Mouse (Mus musculus) right cerebral cortex, postnatal 4 days (tissue): ENCODE measurements around the gene Asna1.

ENCODE experiments used
- DNase-seq: peaks from one replicate; pipeline ENCODE4 v3.0.0-alpha.2; 2022

The Asna1 gene

GRCm38 (mm10) chr8:85034764-85035163 lies 9.7 kb upstream of the Asna1 start:
- DNase-seq = peak; percentile 79

- no peak for DNase-seq
Observed at GRCm38 (mm10) chr8:85033867-85034266, 8.8 kb upstream of the Asna1 start.

GRCm38 (mm10) chr8:85032622-85033311 lies 7.7 kb upstream of the Asna1 start:
- DNase-seq = no peak

GRCm38 (mm10) chr8:85029271-85029670 lies 4.2 kb upstream of the Asna1 start:
- no peak for DNase-seq

- DNase-seq = no peak
Observed at GRCm38 (mm10) chr8:85027922-85028321, 2.8 kb upstream of the Asna1 start.

- DNase-seq = no peak
Observed at GRCm38 (mm10) chr8:85027516-85027855, 2.4 kb upstream of the Asna1 start.

- peak; percentile 89 for DNase-seq
Observed at GRCm38 (mm10) chr8:85026670-85027515, 1.8 kb upstream of the Asna1 start, which contains the start of gene Trir. Gene Trir (plus strand): TSS chr8:85026823.

GRCm38 (mm10) chr8:85023846-85024245 lies 1.2 kb downstream of the Asna1 start:
- DNase-seq = no peak

GRCm38 (mm10) chr8:85021514-85022055 lies 3.5 kb downstream of the Asna1 start:
- DNase-seq = no peak

GRCm38 (mm10) chr8:85017209-85017608 lies 7.9 kb downstream of the Asna1 start:
- DNase-seq = no peak

GRCm38 (mm10) chr8:85016724-85017123 lies 8.4 kb downstream of the Asna1 start:
- no peak for DNase-seq

- no peak for DNase-seq
Observed at GRCm38 (mm10) chr8:85014431-85014830, 10.7 kb downstream of the Asna1 start, which contains the start of gene Best2. Gene Best2 (minus strand): TSS chr8:85014531.

GRCm38 (mm10) chr8:85013230-85013840 lies 11.7 kb downstream of the Asna1 start:
- DNase-seq = peak; percentile 73

GRCm38 (mm10) chr8:85011242-85011641 lies 13.8 kb downstream of the Asna1 start:
- no peak for DNase-seq

- no peak for DNase-seq
Observed at GRCm38 (mm10) chr8:85007686-85008085, 17.4 kb downstream of the Asna1 start.

- peak; percentile 95 for DNase-seq
Observed at GRCm38 (mm10) chr8:84997649-84998295, 27.3 kb downstream of the Asna1 start.

GRCm38 (mm10) chr8:84996978-84997377 lies 28.1 kb downstream of the Asna1 start:
- DNase-seq = no peak

GRCm38 (mm10) chr8:84995680-84996079 lies 29.4 kb downstream of the Asna1 start:
- no peak for DNase-seq

- no peak for DNase-seq
Observed at GRCm38 (mm10) chr8:84994375-84994774, 30.7 kb downstream of the Asna1 start.

GRCm38 (mm10) chr8:84990836-84991235 lies 34.2 kb downstream of the Asna1 start:
- DNase-seq = no peak

GRCm38 (mm10) chr8:84990349-84990748 lies 34.7 kb downstream of the Asna1 start, which contains the start of gene Hook2:
Gene Hook2 (plus strand): TSS chr8:84990603.
- DNase-seq = peak; percentile 96

GRCm38 (mm10) chr8:84989810-84990209 lies 35.3 kb downstream of the Asna1 start:
- DNase-seq = peak; percentile 93

GRCm38 (mm10) chr8:84989311-84989731 lies 35.8 kb downstream of the Asna1 start:
- no peak for DNase-seq
